Mouse (Mus musculus): ENCODE measurements around the gene Gna11.

Gene Gna11

DNA sequence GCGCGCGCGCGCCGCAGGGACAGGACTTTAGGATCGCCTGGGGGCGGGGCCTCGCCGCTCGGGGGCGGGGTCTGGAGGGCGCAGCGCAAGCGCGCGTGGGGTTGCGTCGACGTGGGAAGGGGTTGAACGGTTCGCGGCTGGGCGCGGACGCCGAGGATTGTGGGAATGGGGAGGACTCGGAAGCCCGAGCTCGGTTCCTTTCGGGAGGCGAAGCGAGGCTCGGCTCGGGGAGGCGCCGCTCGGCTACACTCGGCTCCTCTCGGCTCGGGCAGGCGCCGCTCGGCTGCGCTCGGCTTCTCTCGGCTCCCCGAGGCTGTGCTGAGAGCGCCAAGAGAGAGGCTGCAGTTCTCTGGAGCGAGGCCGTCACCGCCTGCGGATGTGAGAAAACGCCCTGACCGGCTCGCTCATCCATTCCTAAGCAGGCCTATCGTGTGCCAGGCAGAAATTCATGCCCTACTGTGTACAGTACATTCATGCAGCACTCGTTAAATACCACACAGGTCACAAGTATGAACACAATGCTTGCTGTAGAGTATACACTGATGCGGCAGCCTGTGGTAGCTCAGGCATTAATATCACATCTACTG is at the start of gene Gna11:
Gene Gna11, minus strand, starts transcription at position 30 of the 587 bp plus-strand sequence.
- DNase-seq = peak; percentile 99

DNA sequence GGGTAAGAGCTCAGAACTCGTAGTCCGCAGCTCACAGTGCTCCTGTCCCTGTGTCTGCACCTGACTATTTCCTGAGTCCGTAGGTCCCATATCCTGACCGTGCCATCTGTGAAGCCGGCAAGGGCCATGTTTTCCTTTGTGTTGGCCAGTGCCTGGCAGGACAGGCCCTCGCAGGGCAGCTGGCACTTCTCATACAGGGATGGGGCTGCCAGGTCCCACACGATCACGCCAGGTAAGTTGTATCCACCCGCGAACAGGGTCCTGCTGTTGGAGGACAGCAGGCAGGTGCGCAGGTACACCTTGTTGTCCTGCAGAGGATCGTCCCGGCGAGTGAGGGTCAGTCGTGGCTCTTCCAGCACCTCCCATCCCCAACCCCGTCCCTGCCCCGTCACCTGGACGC is 48.9 kb upstream of the Gna11 start:
- DNase-seq = peak; percentile 80

GRCm38 (mm10) chr10:81593223-81593622 is 48.2 kb upstream of the Gna11 start:
- DNase-seq = peak; percentile 47

DNA sequence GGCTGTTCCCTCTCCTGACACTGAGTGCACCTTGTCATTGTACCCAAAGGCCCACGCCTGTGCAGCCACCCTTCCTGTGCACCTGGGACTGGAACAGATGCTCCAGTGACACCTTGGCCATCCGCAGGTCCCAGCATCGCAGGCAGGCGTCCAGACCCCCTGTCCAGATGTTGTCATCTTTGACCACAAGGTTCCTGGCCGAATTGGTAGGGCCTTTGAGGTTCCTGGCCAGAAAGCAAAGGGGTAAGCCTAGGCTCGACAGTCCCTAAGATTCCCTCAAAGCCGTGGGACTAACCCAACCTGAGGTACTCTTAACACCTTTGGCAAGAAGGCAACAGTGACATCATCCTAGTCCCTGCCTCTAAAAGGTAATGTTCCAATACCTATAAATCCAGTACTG is 47.6 kb upstream of the Gna11 start:
- DNase-seq = peak; percentile 55

DNA sequence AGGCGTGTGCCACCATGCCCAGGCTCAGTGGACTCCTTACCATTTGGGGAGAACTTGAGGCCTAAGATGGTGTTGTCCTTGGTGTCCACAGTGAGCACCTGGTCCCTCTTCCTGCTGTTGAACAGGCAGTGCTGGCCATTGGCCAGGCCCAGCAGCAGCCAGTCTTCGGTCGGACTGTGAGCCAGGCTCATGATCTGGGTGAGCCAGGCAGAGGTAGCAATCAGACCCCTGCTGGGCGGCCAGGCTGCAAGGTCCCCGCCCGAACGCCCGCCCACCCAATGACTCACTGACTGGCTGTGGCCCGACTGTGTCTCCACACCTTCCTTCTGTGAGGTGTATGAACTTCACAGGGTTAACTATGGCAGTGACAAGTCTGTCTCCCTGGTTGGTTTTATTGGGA is 46.9 kb upstream of the Gna11 start:
- DNase-seq = peak; percentile 50

DNA sequence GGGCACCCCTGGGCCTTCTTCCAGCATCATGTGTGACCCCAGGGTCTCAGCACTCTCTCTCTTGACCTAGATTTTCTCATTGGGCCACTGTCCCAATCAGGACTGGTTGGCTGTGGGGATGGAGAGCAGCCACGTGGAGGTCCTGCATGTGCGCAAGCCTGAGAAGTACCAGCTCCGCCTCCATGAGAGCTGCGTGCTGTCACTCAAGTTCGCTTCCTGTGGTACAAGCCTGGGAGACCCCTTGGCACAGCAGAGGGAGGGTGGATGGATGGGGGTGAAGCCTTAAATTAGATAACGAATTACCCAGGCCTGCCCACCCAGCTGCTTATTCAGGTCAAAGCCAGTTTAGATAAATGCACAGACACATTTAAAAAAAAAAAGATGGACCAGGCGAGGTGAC is 43.7 kb upstream of the Gna11 start:
- no peak for DNase-seq

DNA sequence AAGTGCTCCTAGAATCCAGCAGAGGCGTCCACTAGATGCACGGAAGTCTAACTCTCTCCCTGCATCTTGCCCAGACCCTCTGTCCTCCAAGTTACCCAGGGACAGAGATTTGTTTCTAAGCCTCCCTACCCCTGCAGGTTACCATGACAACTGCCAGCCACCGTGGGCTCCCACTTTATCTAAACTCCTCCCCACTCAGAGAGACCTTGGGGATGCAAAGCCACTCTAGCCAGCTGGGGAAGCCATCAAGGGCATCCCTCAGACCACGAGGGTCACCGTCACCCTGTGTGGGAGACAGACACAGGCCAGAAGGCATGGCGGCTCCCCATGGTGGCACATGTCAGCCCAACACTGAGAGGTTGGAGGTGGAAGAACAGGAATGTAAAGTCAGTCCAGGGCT is 38.4 kb upstream of the Gna11 start:
- no peak for DNase-seq

DNA sequence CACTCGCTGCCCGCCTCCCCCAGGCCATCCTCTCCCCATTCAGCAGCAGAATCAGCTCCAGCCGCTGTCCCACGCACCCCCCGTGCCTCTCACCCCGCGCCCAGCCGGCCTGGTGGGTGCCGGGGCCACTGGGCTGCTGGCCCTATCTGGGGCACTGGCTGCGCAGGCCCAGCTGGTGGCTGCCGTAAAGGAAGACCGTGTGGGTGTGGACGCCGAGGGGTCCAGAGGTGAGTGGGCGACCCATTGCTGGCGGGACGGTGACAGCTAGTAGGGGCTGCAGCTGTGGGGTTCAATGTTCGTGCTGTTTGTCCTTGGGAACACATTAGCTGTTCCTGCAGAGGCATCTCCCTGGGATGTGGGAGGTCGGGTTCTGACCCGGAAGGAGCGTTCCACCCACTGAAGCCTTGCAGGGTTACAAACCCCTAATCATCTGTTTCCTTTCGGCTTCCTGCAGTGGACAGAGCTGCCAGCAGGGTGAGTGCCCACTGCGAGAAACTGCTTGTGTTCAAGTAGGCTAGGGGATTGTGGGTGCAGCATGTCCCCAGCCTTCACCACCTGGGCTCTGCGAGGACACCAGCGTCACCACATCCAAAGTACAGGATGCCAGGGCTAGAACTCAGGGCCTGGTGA is 35.6 kb upstream of the Gna11 start:
- no peak for DNase-seq

DNA sequence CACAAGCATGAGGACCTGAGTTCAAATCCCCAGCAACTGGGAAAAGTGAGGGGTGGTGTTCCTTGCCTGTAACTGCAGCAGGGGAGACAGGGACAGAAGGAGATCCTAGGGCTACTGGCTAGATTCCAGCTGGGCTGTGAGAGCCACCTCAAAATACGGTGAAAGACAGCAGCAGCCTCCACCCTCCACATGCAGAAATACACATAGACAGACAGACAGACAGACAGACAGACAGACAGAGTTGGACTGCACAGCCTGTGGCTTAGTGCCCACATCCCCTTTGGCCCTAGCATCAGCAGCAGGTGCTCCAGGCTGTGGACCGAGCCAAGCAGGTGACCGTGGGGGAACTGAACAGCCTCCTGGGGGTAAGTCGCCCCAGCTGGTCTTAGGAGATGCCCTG is 35.0 kb upstream of the Gna11 start:
- DNase-seq = peak; percentile 80

DNA sequence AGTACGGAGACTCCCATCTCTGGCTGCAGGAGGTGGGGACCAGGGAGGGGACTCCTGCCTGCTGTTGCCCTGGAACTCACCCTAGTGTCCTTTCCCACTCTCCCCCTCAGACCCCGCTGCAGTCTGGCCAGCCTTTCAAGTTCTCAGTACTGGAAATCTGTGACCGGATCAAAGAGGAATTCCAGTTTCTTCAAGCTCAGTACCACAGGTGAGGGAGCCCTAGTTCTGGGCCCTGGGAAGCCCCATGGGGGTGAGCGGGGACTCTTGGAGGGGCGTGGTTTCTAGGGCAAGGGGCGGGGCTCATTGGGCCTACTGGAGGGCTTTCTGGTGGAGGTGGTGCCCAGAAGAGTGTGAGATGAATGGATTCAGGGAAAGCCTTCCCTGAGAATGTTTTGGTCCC is 30.7 kb upstream of the Gna11 start:
- DNase-seq = peak; percentile 80

- no peak for DNase-seq
Observed at GRCm38 (mm10) chr10:81575208-81575631, 30.2 kb upstream of the Gna11 start.

DNA sequence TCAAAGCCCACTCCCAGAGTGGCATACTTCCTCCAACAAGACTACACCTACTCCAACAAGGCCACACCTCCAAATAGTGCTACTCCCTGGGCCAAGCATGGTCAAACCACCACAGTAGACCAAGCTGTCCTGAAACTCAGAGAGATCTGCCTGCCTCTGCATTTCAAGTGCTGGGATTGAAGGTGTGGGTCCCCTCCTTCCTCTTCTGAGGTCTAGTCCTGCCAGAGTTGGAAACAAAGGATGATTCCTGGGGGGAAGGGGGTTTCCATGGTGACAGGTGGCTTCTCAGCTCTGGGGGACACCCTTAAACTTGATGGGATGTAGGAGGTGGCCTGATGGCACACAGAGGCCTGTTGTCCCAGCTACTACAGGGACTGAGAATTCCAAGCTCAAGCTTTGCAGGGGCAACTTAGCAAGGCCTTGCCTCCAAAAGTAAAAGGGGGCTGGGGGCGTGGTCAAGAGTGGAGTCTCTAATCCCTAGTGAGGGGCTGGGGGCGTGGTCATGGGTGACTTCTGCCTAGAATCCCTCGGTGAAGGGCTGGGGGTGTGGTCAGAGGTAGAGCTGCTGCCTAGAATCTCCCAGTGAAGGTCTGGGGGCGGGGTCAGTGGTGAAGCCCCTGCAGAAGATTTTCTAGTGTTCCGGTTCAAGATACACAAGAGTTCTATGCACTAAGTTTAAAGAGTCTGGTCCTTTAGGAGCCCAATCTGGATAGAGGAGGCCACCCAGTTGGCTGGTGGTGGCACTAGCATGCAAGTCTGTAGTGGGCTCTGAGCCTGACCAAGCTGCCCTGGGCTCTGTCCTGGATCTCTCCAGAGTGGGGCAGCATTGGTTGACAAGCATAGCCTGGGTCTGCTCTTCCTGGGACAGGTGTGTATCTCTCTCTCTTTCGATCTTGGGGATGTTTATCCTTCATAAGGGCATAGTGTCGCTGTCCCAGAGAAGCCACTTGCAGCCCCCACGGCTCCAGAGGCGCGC is 29.4 kb upstream of the Gna11 start, which contains the start of gene Tle2:
Gene Tle2, plus strand, starts transcription at position 481 of the 976 bp plus-strand sequence.
- peak; percentile 78 for DNase-seq

DNA sequence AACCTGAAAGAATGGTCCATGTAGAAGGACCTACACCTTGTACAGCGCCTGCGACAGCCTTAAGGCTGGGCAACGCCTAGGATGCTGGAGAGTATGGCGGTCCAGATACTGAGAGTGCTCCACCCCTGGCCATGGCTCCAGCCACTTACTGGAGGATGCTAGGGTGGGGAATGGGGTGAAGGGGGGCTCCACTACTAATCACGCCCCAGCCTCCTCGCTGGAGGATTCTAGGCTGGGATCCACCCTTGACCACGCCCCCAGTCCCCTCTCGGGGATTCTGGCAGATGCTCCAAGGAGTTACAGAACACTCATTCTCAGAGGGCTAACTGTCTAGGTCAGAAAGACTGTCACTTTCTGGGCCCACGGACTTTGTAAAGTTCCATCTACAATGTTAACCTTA is 28.0 kb upstream of the Gna11 start:
- peak; percentile 75 for DNase-seq

- DNase-seq = peak; percentile 78
Observed at GRCm38 (mm10) chr10:81572133-81572671, 27.2 kb upstream of the Gna11 start.

DNA sequence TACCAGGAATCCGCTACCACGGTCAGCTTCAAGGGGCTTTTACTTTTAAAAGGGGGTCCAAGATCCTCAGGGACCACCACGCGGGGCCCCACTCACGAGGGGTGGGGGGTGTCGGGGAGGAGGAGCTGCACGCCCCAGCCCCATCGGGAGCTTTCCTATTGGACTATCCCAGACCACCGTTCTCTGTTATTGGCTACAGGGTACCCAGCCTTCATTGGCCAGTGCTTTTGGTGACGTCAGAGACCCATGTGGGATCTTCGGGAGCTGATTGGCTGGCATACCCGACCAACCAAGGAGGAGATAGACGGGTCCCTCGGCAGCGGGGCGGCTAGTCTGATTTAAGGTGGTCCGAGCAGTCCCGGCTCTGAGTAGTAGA is 26.5 kb upstream of the Gna11 start:
- peak; percentile 100 for DNase-seq

DNA sequence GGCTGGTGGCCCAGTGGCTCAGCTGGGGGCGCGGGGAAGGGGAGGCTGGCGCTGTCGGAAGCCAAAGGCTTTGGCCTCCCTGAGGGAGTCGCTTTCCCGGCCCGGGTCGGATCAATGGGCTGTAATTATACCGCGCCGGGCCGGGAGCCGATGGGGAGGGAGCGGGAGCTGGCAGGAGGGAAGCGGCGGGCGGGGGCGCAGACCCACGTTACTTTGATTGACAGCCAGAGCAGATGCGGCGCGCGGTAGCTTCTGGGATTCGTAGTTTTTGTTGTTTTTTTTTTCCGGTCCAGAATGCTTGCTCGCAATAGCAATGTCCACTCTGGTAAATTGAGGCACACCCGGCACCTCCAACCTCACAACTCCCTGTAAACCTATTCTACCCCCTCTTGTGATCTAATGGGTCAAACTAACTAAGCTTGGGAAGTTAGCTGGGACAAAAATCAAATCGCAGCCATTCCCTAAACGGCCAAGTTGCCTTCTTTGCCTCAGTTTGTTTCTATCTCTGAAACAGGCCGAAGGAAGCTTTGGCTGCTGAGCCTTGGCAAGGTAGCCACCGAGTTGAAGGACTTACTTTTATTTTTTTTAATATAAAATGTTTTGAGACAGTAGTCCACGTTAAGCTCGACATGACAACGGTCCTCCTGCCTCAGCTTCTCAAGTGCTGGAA is 26.0 kb upstream of the Gna11 start:
- DNase-seq = peak; percentile 97

DNA sequence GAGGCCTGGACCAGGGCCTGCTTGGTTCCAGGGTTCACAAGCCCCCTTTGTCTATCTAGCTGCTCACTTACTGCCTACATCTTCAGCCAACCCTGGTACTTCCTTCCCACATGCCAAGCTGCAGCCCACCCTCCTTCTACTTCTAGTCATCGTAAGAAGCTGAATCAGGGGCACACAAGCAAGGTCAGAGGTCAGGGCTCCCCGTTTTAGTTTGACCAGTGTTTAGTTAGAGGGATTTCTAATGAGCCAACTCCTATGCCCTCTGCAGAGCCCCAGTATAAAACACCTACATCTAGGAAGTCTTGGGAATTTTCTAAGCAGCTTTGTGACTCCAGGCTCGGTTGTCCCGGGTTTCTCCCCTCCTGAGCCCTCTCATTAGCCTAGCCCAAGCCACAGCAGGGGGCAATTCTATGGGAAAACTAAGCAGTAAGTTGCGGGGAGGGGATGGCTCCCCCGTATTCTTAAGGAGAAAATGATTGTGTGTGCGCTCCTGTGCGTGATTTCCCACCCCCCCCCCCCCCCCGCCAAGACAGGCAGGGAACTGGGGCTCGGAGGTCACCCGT is 25.3 kb upstream of the Gna11 start:
- no peak for DNase-seq

DNA sequence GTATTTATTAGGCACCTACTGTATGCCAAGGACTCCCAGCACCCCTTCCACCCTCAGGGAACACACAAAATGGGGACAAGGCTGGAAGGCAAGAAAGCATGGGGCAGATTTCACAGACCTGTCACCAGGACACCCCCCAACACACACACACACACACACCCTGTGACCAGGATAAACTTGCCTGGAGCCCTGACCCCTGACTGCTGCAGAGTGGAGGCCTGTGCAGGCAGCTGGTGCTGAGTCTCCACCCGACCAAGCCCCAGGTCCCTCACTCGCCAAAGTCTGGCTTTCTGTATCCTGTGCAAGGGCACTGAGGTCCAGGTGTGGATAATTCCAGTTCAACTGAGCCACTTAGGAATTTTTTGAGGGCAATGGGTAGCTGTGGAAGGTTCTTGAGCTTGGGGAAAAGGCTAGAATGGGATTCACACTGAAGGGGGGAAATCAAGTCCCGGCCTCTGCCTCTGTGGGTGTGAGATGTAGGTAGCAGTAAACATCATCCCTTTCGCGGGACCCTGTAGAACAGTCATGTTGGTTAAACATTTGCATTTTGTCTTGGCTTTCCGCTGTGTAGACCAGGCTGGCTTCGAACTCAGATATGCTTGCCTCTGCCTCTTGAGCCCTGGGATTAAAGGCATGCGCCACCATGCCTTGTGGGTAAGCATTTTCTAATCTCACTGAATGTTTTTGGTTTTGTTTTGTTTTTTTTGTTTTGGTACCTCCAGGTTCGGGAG is 24.7 kb upstream of the Gna11 start:
- no peak for DNase-seq

GRCm38 (mm10) chr10:81568381-81569191 is 23.6 kb upstream of the Gna11 start:
- no peak for DNase-seq

DNA sequence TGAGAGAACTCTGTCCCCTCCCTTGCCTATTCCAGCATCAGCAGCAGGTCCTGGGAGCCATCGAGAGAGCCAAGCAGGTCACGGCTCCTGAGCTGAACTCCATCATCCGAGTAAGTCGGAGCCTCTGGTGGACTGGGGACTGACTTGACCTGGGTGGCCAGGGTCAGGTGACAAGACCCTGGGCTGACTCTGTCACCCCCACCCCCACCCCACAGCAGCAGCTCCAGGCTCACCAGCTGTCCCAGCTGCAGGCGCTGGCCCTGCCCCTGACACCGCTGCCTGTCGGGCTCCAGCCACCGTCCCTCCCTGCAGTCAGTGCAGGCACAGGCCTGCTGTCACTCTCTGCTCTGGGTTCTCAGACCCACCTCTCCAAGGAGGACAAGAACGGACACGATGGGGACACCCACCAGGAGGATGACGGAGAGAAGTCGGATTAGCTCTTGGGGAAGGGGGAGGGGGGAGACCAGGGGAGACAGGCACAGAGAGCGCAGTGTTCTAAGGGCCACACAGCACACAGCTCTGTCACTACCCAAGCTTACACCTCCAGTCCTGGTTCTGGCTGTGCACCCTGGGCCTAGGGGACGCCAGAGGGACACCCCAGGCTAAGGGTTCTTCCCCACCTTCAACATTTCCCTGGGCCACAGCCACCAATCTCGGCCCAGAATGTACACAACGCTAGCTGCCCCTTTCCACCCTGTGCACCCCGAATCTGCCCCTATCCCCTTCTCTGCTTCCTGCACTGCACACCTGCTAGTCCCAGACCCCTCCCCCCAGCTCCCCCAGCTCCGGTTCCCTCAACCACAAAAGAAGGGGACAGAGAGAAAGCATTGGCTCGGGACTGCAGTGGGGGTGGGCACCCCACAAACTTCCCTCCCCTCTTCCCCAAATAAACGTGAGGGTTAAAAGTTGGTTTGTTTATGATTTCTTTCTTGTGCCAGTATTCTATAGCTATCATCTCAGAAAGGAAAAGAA is 20.6 kb upstream of the Gna11 start:
- peak; percentile 50 for DNase-seq
